Mouse (Mus musculus): ENCODE measurements around the gene Qprt. TPM values are rescaled to one million over a fixed set of nuclear protein-coding genes. Genes with fewer than 3 reads are reported as not detected.
"Not testable (repeated sequence)": the region's sequence is repeated elsewhere in the genome, so short reads cannot be mapped to it uniquely, and the experiment has no call there.

The Qprt gene
- polyA plus RNA-seq, 1 experiment from 2014 or later = 2.5 TPM

- Histone ChIP-seq H3K4me3 (ENCODE audit: low read depth, low read length) (no peak overlapping the region), H3K9me3 (replicated peaks; ENCODE audit: control insufficient read depth, low read length) (no peaks in the 10 kb centered on the region), H3K4me1 (ENCODE audit: control insufficient read depth, insufficient read depth, low read length) (no peaks in the 10 kb centered on the region; the same call in 1 of the 2 replicates), H3K27me3 (ENCODE audit: control insufficient read depth, insufficient read depth, low read length) (no peaks in the 10 kb centered on the region), H3K36me3 (replicated peaks; ENCODE audit: control insufficient read depth, insufficient read depth, low read depth, low read length) (no peaks in the 10 kb centered on the region), H3K9ac (replicated peaks; ENCODE audit: low read length) (no peak overlapping the region), H3K4me2 (ENCODE audit: low read depth, low read length) (no peak overlapping the region), H3K27ac (replicated peaks; ENCODE audit: low read depth, low read length) (no peak overlapping the region)
- ATAC-seq (replicated peaks; ENCODE audit: insufficient number of reproducible peaks, low FRiP score, low TSS enrichment, low read depth) (no peak), DNase-seq (ENCODE audit: low spot score) (no peak)
- 99% methylated on average over 3 of the region's 3 CpGs for WGBS
Observed at GRCm38 (mm10) chr7:127088083-127088482, 33.9 kb downstream of the Qprt start.

GRCm38 (mm10) chr7:127087278-127088010, 34.6 kb downstream of the Qprt start, which contains the start of gene Zg16:
Zg16 (minus strand) TSS chr7:127087328.
- not testable (repeated sequence) for H3K9ac ChIP-seq (replicated peaks; ENCODE audit: low read length); H3K36me3 ChIP-seq (replicated peaks; ENCODE audit: control insufficient read depth, insufficient read depth, low read depth, low read length); H3K9me3 ChIP-seq (replicated peaks; ENCODE audit: control insufficient read depth, low read length); H3K27me3 ChIP-seq (ENCODE audit: control insufficient read depth, insufficient read depth, low read length); H3K4me3 ChIP-seq (ENCODE audit: low read depth, low read length); H3K27ac ChIP-seq (replicated peaks; ENCODE audit: low read depth, low read length); DNase-seq (ENCODE audit: low spot score); H3K4me2 ChIP-seq (ENCODE audit: low read depth, low read length); ATAC-seq (replicated peaks; ENCODE audit: insufficient number of reproducible peaks, low FRiP score, low TSS enrichment, low read depth); H3K4me1 ChIP-seq (ENCODE audit: control insufficient read depth, insufficient read depth, low read length)
- 86% methylated on average over 6 of the region's 6 CpGs for WGBS

DNA sequence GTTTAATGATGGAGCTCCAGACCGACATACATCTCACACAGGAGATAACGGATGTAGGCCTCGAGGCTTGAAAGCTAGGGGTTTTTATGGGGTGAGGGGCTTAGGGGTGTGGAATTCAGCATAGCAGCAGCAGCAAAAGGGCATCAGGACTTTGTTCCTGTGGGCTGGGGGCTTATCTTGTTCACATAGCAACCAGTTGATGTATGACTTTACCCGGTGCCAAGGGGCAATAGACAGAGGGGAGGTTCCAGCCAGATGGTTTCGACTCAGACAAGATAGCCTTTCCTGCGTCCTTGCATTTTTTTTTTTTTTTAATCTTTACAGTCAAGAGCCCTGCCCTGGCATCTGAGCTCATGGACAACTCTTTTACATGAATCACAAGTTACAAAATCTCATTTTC, 36.3 kb downstream of the Qprt start:
- not testable (repeated sequence) for H3K27ac ChIP-seq (replicated peaks; ENCODE audit: low read depth, low read length); H3K9ac ChIP-seq (replicated peaks; ENCODE audit: low read length); H3K4me2 ChIP-seq (ENCODE audit: low read depth, low read length); H3K9me3 ChIP-seq (replicated peaks; ENCODE audit: control insufficient read depth, low read length); H3K27me3 ChIP-seq (ENCODE audit: control insufficient read depth, insufficient read depth, low read length); H3K36me3 ChIP-seq (replicated peaks; ENCODE audit: control insufficient read depth, insufficient read depth, low read depth, low read length); ATAC-seq (replicated peaks; ENCODE audit: insufficient number of reproducible peaks, low FRiP score, low TSS enrichment, low read depth); H3K4me3 ChIP-seq (ENCODE audit: low read depth, low read length); DNase-seq (ENCODE audit: low spot score); H3K4me1 ChIP-seq (ENCODE audit: control insufficient read depth, insufficient read depth, low read length)
- WGBS = 79% methylated on average over 6 of the region's 6 CpGs

- Histone ChIP-seq H3K4me2 (ENCODE audit: low read depth, low read length) (no peak overlapping the region), H3K36me3 (replicated peaks; ENCODE audit: control insufficient read depth, insufficient read depth, low read depth, low read length) (no peaks in the 10 kb centered on the region), H3K27me3 (ENCODE audit: control insufficient read depth, insufficient read depth, low read length) (no peaks in the 10 kb centered on the region), H3K27ac (replicated peaks; ENCODE audit: low read depth, low read length) (no peak overlapping the region), H3K4me3 (ENCODE audit: low read depth, low read length) (no peak overlapping the region), H3K9me3 (replicated peaks; ENCODE audit: control insufficient read depth, low read length) (no peaks in the 10 kb centered on the region), H3K4me1 (ENCODE audit: control insufficient read depth, insufficient read depth, low read length) (no peaks in the 10 kb centered on the region), H3K9ac (replicated peaks; ENCODE audit: low read length) (no peak overlapping the region)
- WGBS = 74% methylated on average over 2 of the region's 2 CpGs
- ATAC-seq (replicated peaks; ENCODE audit: insufficient number of reproducible peaks, low FRiP score, low TSS enrichment, low read depth) = no peak
- no peak for DNase-seq (ENCODE audit: low spot score)
Observed at GRCm38 (mm10) chr7:127084794-127085193, 37.2 kb downstream of the Qprt start.

DNA sequence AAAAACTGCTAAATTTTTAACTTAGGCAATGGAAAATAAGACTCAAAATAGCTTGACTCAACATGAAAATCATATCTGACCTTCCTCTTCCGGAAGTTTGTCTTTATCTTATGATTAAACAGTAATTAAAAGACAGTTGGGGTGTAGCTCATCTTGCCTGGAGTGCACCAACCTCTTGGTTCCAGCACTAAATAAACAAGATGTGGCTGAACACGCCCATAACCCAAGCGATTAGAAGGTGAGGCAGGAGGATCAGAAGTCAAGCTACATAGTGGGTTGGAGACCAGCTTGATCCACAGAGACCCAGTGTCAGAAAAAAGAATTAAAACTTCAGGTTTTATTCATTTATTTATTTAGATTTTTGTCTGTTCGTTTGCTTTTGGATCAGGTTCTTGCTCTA, 38.3 kb downstream of the Qprt start:
- 83% methylated on average over 4 of the region's 4 CpGs for WGBS

DNA sequence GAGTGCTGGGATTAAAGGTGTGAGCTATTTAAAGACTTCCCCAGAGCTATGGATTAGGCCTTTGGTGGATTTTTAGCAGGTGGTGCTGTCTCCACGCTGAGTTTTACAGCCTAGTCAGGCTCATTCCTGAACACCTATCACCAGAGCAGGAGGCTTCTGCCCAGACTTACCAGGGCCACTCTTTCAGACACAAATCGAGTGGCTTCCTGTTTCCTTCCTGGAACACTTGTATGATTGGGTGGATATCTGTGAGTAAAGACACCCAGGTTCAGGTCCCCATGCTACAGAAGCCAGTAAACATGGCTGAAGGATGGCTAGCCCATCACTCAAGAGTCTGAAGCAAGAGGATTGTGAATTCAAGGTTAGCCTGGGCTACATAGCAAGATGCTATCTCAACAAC, 39.0 kb downstream of the Qprt start:
- H3K4me1 ChIP-seq (ENCODE audit: control insufficient read depth, insufficient read depth, low read length) = no peaks in the 10 kb centered on the region
- 65% methylated on average over 2 of the region's 2 CpGs for WGBS
- H3K36me3 ChIP-seq (replicated peaks; ENCODE audit: control insufficient read depth, insufficient read depth, low read depth, low read length) = no peaks in the 10 kb centered on the region

More for the DNA sequence above, 38.3 kb downstream of the Qprt start:
- Histone ChIP-seq H3K4me2 (ENCODE audit: low read depth, low read length) (no peak overlapping the region), H3K4me3 (ENCODE audit: low read depth, low read length) (no peak overlapping the region), H3K4me1 (ENCODE audit: control insufficient read depth, insufficient read depth, low read length) (no peaks in the 10 kb centered on the region), H3K9me3 (replicated peaks; ENCODE audit: control insufficient read depth, low read length) (no peaks in the 10 kb centered on the region), H3K27me3 (ENCODE audit: control insufficient read depth, insufficient read depth, low read length) (no peaks in the 10 kb centered on the region), H3K9ac (replicated peaks; ENCODE audit: low read length) (no peak overlapping the region), H3K36me3 (replicated peaks; ENCODE audit: control insufficient read depth, insufficient read depth, low read depth, low read length) (no peaks in the 10 kb centered on the region), H3K27ac (replicated peaks; ENCODE audit: low read depth, low read length) (no peak overlapping the region)
- ATAC-seq (replicated peaks; ENCODE audit: insufficient number of reproducible peaks, low FRiP score, low TSS enrichment, low read depth) = no peak
- no peak for DNase-seq (ENCODE audit: low spot score)

DNA sequence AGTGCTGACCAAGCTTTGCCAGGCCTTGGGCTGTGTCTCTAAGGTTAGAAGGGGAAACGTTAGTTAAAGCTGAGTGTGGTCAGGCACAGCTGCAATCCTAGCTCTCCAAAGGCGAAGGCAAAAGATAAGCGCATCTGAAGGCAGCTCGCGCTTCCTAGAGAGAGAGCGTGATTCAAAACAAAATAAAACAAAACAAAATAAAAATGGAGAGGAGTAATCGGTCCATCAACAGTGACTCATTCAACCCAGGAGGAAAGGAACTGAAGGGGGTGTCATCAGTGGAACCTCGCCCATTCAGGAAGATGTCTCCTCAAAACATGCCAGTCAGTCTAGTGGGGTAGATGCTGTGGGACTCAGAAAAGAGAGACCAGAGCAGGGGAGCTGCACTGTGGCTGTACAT, 39.8 kb downstream of the Qprt start:
- H3K4me3 ChIP-seq (ENCODE audit: low read depth, low read length) = no peak overlapping the region
- H3K9ac ChIP-seq (replicated peaks; ENCODE audit: low read length) = no peak overlapping the region
- DNase-seq (ENCODE audit: low spot score) (no peak), ATAC-seq (replicated peaks; ENCODE audit: insufficient number of reproducible peaks, low FRiP score, low TSS enrichment, low read depth) (no peak)
- H3K9me3 ChIP-seq (replicated peaks; ENCODE audit: control insufficient read depth, low read length) = no peaks in the 10 kb centered on the region
- H3K36me3 ChIP-seq (replicated peaks; ENCODE audit: control insufficient read depth, insufficient read depth, low read depth, low read length) = no peaks in the 10 kb centered on the region
- WGBS = 82% methylated on average over 8 of the region's 8 CpGs
- H3K27me3 ChIP-seq (ENCODE audit: control insufficient read depth, insufficient read depth, low read length) = no peaks in the 10 kb centered on the region
- no peak overlapping the region for H3K4me2 ChIP-seq (ENCODE audit: low read depth, low read length)
- H3K27ac ChIP-seq (replicated peaks; ENCODE audit: low read depth, low read length) = no peak overlapping the region
- no peaks in the 10 kb centered on the region for H3K4me1 ChIP-seq (ENCODE audit: control insufficient read depth, insufficient read depth, low read length)

More for the DNA sequence above, 39.0 kb downstream of the Qprt start:
- no peak for DNase-seq (ENCODE audit: low spot score)
- no peak for ATAC-seq (replicated peaks; ENCODE audit: insufficient number of reproducible peaks, low FRiP score, low TSS enrichment, low read depth)
- H3K9ac ChIP-seq (replicated peaks; ENCODE audit: low read length) = no peak overlapping the region
- no peaks in the 10 kb centered on the region for H3K27me3 ChIP-seq (ENCODE audit: control insufficient read depth, insufficient read depth, low read length)
- H3K9me3 ChIP-seq (replicated peaks; ENCODE audit: control insufficient read depth, low read length) = no peaks in the 10 kb centered on the region
- no peak overlapping the region for H3K4me2 ChIP-seq (ENCODE audit: low read depth, low read length)
- no peak overlapping the region for H3K4me3 ChIP-seq (ENCODE audit: low read depth, low read length)
- H3K27ac ChIP-seq (replicated peaks; ENCODE audit: low read depth, low read length) = no peak overlapping the region

- 46% methylated on average over 3 of the region's 3 CpGs for WGBS
- Histone ChIP-seq H3K9ac (replicated peaks; ENCODE audit: low read length) (no peak overlapping the region), H3K4me3 (ENCODE audit: low read depth, low read length) (no peak overlapping the region), H3K4me2 (ENCODE audit: low read depth, low read length) (no peak overlapping the region), H3K27me3 (ENCODE audit: control insufficient read depth, insufficient read depth, low read length) (no peaks in the 10 kb centered on the region), H3K4me1 (ENCODE audit: control insufficient read depth, insufficient read depth, low read length) (no peaks in the 10 kb centered on the region), H3K27ac (replicated peaks; ENCODE audit: low read depth, low read length) (no peak overlapping the region), H3K9me3 (replicated peaks; ENCODE audit: control insufficient read depth, low read length) (no peaks in the 10 kb centered on the region), H3K36me3 (replicated peaks; ENCODE audit: control insufficient read depth, insufficient read depth, low read depth, low read length) (no peaks in the 10 kb centered on the region)
- ATAC-seq (replicated peaks; ENCODE audit: insufficient number of reproducible peaks, low FRiP score, low TSS enrichment, low read depth) = no peak
- DNase-seq (ENCODE audit: low spot score) = no peak
Observed at GRCm38 (mm10) chr7:127080045-127080444, 42.0 kb downstream of the Qprt start.
